Mouse (Mus musculus): ENCODE results near the gene Pex3. TPM values are rescaled to one million over a fixed set of nuclear protein-coding genes. Genes with fewer than 3 reads are reported as not detected.
A peak's percentile ranks its signal among the peaks of the same experiment; 100 is the strongest.

Pex3 gene
- polyA plus RNA-seq, 1 experiment from 2014 or later = 25.1 TPM

DNA sequence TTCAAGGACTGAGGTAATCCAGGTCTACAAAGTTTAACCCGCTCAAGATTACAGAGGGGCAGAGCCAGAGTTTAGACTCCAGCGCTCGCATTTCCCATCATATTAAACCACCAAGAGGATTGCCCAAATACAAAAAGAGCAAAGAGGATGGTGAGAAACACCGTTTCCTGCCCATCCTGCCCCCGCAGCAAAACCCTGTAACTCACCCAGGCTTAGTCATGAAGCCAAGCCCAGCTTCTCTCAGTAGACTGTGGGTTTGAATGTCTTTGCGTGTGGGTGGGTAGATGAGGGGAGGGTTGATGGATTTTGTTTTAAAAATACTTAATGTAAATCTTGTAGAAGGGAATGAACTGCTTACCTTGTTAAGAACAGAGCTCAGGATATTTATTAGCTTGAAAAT, 19.5 kb upstream of the Pex3 start:
- WGBS = 39% methylated on average over 6 of the region's 6 CpGs
- H3K4me2 ChIP-seq (ENCODE audit: low read length) = peak overlapping the region; percentile 18
- ATAC-seq (replicated peaks; ENCODE audit: low FRiP score, low TSS enrichment, low read depth) = 0 out of 2 replicates have a peak, but pooled peaks have one; percentile 16
- H3K4me1 ChIP-seq (replicated peaks; ENCODE audit: control insufficient read depth, insufficient read depth, low read length) = peaks cover 9% of the 10 kb centered on the region; the same call in 1 of the 2 replicates
- H3K9ac ChIP-seq (ENCODE audit: low read length) = no peak overlapping the region
- no peak for DNase-seq (ENCODE audit: low spot score)
- no peak overlapping the region for H3K27ac ChIP-seq (ENCODE audit: low read depth)
- H3K27me3 ChIP-seq (replicated peaks; ENCODE audit: control insufficient read depth, insufficient read depth, low read length) = no peaks in the 10 kb centered on the region
- no peaks in the 10 kb centered on the region for H3K36me3 ChIP-seq (ENCODE audit: control insufficient read depth, insufficient read depth, low read length)
- no peak overlapping the region for H3K4me3 ChIP-seq (ENCODE audit: low read depth, low read length)
- no peaks in the 10 kb centered on the region for H3K9me3 ChIP-seq (ENCODE audit: control insufficient read depth, low read length)

GRCm38 (mm10) chr10:13572003-13572402, 19.1 kb upstream of the Pex3 start:
- Histone ChIP-seq H3K27ac (ENCODE audit: low read depth) (no peak overlapping the region), H3K9ac (ENCODE audit: low read length) (no peak overlapping the region), H3K4me3 (ENCODE audit: low read depth, low read length) (no peak overlapping the region), H3K4me1 (replicated peaks; ENCODE audit: control insufficient read depth, insufficient read depth, low read length) (peaks cover 9% of the 10 kb centered on the region; the same call in 1 of the 2 replicates), H3K9me3 (ENCODE audit: control insufficient read depth, low read length) (no peaks in the 10 kb centered on the region), H3K4me2 (ENCODE audit: low read length) (peak overlapping the region; percentile 18), H3K36me3 (ENCODE audit: control insufficient read depth, insufficient read depth, low read length) (no peaks in the 10 kb centered on the region), H3K27me3 (replicated peaks; ENCODE audit: control insufficient read depth, insufficient read depth, low read length) (no peaks in the 10 kb centered on the region)
- DNase-seq (ENCODE audit: low spot score) = peak; percentile 61
- 13% methylated on average over 10 of the region's 10 CpGs for WGBS
- ATAC-seq (replicated peaks; ENCODE audit: low FRiP score, low TSS enrichment, low read depth) = peak; percentile 69; the same call in 1 of the 2 replicates

GRCm38 (mm10) chr10:13570697-13571538, 18.0 kb upstream of the Pex3 start:
- Histone ChIP-seq H3K36me3 (ENCODE audit: control insufficient read depth, insufficient read depth, low read length) (no peaks in the 10 kb centered on the region), H3K4me1 (replicated peaks; ENCODE audit: control insufficient read depth, insufficient read depth, low read length) (peaks cover 9% of the 10 kb centered on the region; the same call in 1 of the 2 replicates), H3K27ac (ENCODE audit: low read depth) (no peak overlapping the region), H3K9ac (ENCODE audit: low read length) (no peak overlapping the region), H3K9me3 (ENCODE audit: control insufficient read depth, low read length) (no peaks in the 10 kb centered on the region), H3K4me3 (ENCODE audit: low read depth, low read length) (no peak overlapping the region), H3K4me2 (ENCODE audit: low read length) (no peak overlapping the region), H3K27me3 (replicated peaks; ENCODE audit: control insufficient read depth, insufficient read depth, low read length) (no peaks in the 10 kb centered on the region)
- WGBS = 66% methylated on average over 9 of the region's 9 CpGs
- DNase-seq (ENCODE audit: low spot score) (no peak), ATAC-seq (replicated peaks; ENCODE audit: low FRiP score, low TSS enrichment, low read depth) (no peak)

GRCm38 (mm10) chr10:13569818-13570217, 16.9 kb upstream of the Pex3 start:
- ATAC-seq (replicated peaks; ENCODE audit: low FRiP score, low TSS enrichment, low read depth) = no peak
- WGBS = 55% methylated on average over 7 of the region's 7 CpGs
- Histone ChIP-seq H3K4me2 (ENCODE audit: low read length) (no peak overlapping the region), H3K36me3 (ENCODE audit: control insufficient read depth, insufficient read depth, low read length) (no peaks in the 10 kb centered on the region), H3K9me3 (ENCODE audit: control insufficient read depth, low read length) (no peaks in the 10 kb centered on the region), H3K9ac (ENCODE audit: low read length) (no peak overlapping the region), H3K27me3 (replicated peaks; ENCODE audit: control insufficient read depth, insufficient read depth, low read length) (no peaks in the 10 kb centered on the region), H3K4me1 (replicated peaks; ENCODE audit: control insufficient read depth, insufficient read depth, low read length) (peaks cover 9% of the 10 kb centered on the region; the same call in 1 of the 2 replicates), H3K27ac (ENCODE audit: low read depth) (no peak overlapping the region), H3K4me3 (ENCODE audit: low read depth, low read length) (no peak overlapping the region)
- DNase-seq (ENCODE audit: low spot score) = no peak

- 52% methylated on average over 13 of the region's 13 CpGs for WGBS
- H3K4me2 ChIP-seq (ENCODE audit: low read length) = no peak overlapping the region
- DNase-seq (ENCODE audit: low spot score) = no peak
- no peaks in the 10 kb centered on the region for H3K27me3 ChIP-seq (replicated peaks; ENCODE audit: control insufficient read depth, insufficient read depth, low read length)
- ATAC-seq (replicated peaks; ENCODE audit: low FRiP score, low TSS enrichment, low read depth) = no peak
- H3K27ac ChIP-seq (ENCODE audit: low read depth) = no peak overlapping the region
- no peak overlapping the region for H3K9ac ChIP-seq (ENCODE audit: low read length)
- no peak overlapping the region for H3K4me3 ChIP-seq (ENCODE audit: low read depth, low read length)
- H3K36me3 ChIP-seq (ENCODE audit: control insufficient read depth, insufficient read depth, low read length) = peaks cover 10% of the 10 kb centered on the region; the same call in 1 of the 2 replicates
- H3K4me1 ChIP-seq (replicated peaks; ENCODE audit: control insufficient read depth, insufficient read depth, low read length) = peaks cover 7% of the 10 kb centered on the region; the same call in 1 of the 2 replicates
- H3K9me3 ChIP-seq (ENCODE audit: control insufficient read depth, low read length) = no peaks in the 10 kb centered on the region
These were observed 13.5 kb upstream of the Pex3 start for GRCm38 (mm10) chr10:13566393-13566792.

GRCm38 (mm10) chr10:13565080-13565448, 12.1 kb upstream of the Pex3 start:
- Histone ChIP-seq H3K4me1 (replicated peaks; ENCODE audit: control insufficient read depth, insufficient read depth, low read length) (0 out of 2 replicates have a peak, but pooled peaks cover 4% of the 10 kb centered on the region), H3K27me3 (replicated peaks; ENCODE audit: control insufficient read depth, insufficient read depth, low read length) (no peaks in the 10 kb centered on the region), H3K4me2 (ENCODE audit: low read length) (peak overlapping the region; percentile 47), H3K36me3 (ENCODE audit: control insufficient read depth, insufficient read depth, low read length) (peaks cover 19% of the 10 kb centered on the region), H3K9me3 (ENCODE audit: control insufficient read depth, low read length) (no peaks in the 10 kb centered on the region), H3K27ac (ENCODE audit: low read depth) (no peak overlapping the region), H3K4me3 (ENCODE audit: low read depth, low read length) (peak overlapping the region; percentile 19; the same call in 1 of the 2 replicates), H3K9ac (ENCODE audit: low read length) (no peak overlapping the region)
- 43% methylated on average over 8 of the region's 8 CpGs for WGBS
- DNase-seq (ENCODE audit: low spot score) (no peak), ATAC-seq (replicated peaks; ENCODE audit: low FRiP score, low TSS enrichment, low read depth) (no peak)

DNA sequence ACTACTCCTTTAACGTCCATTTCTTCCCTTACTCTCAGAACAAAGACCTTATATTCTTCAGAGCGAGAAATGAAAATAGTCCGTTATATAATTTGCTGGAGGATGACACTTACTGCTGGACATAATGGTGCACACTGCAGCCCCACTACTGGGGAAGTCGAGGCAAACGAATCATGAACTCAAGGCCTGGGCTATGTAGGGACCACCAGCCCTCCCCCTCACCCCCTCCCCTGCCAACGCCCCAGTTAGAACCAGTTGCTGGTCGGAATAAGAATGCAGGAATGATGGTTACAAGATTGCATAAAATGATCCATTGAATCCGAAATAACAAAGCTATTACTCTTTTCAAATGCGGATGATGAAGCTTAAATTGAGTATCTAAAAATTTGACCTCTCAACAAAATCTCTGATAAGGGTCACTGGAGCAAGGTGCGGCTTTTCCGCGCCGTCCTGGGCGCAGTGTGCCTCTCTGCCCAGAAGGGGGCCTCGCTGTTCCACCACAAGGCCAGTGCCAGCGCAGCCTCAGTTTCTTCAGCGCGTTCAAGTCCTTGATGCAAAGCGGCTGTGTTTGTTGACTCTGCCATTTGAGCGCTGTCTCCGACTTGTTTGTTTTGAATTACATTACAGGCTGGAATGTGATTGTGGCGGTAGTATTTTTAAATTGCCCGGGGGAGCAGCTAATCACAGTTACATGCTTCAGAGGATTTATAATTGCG, 11.6 kb upstream of the Pex3 start:
- ATAC-seq (replicated peaks; ENCODE audit: low FRiP score, low TSS enrichment, low read depth) (0 out of 2 replicates have a peak, but pooled peaks have one; percentile 17), DNase-seq (ENCODE audit: low spot score) (peak; percentile 82)
- no peak overlapping the region for H3K9ac ChIP-seq (ENCODE audit: low read length)
- H3K4me3 ChIP-seq (ENCODE audit: low read depth, low read length) = peak overlapping the region; percentile 19; the same call in 1 of the 2 replicates
- H3K9me3 ChIP-seq (ENCODE audit: control insufficient read depth, low read length) = no peaks in the 10 kb centered on the region
- peak overlapping the region; percentile 47 for H3K4me2 ChIP-seq (ENCODE audit: low read length)
- WGBS = 26% methylated on average over 24 of the region's 24 CpGs
- H3K27ac ChIP-seq (ENCODE audit: low read depth) = no peak overlapping the region
- no peaks in the 10 kb centered on the region for H3K4me1 ChIP-seq (replicated peaks; ENCODE audit: control insufficient read depth, insufficient read depth, low read length)
- no peaks in the 10 kb centered on the region for H3K27me3 ChIP-seq (replicated peaks; ENCODE audit: control insufficient read depth, insufficient read depth, low read length)
- peaks cover 20% of the 10 kb centered on the region for H3K36me3 ChIP-seq (ENCODE audit: control insufficient read depth, insufficient read depth, low read length)

GRCm38 (mm10) chr10:13560014-13560674, 7.2 kb upstream of the Pex3 start:
- ATAC-seq (replicated peaks; ENCODE audit: low FRiP score, low TSS enrichment, low read depth) = no peak
- Histone ChIP-seq H3K4me3 (ENCODE audit: low read depth, low read length) (no peak overlapping the region), H3K9ac (ENCODE audit: low read length) (no peak overlapping the region), H3K27me3 (replicated peaks; ENCODE audit: control insufficient read depth, insufficient read depth, low read length) (no peaks in the 10 kb centered on the region), H3K36me3 (ENCODE audit: control insufficient read depth, insufficient read depth, low read length) (peaks cover 20% of the 10 kb centered on the region), H3K4me2 (ENCODE audit: low read length) (no peak overlapping the region), H3K27ac (ENCODE audit: low read depth) (no peak overlapping the region), H3K4me1 (replicated peaks; ENCODE audit: control insufficient read depth, insufficient read depth, low read length) (no peaks in the 10 kb centered on the region), H3K9me3 (ENCODE audit: control insufficient read depth, low read length) (no peaks in the 10 kb centered on the region)
- no peak for DNase-seq (ENCODE audit: low spot score)
- 89% methylated on average over 13 of the region's 13 CpGs for WGBS

All from intestine, embryonic 14.5 days (tissue).